Mouse (Mus musculus): ENCODE measurements around the gene Slc31a2. TPM values are rescaled to one million over a fixed set of nuclear protein-coding genes. Genes with fewer than 3 reads are reported as not detected.
A peak's percentile ranks its signal among the peaks of the same experiment; 100 is the strongest.
"Not testable (repeated sequence)": the region's sequence is repeated elsewhere in the genome, so short reads cannot be mapped to it uniquely, and the experiment has no call there.

The Slc31a2 gene
- polyA plus RNA-seq (2012; rRNA removed), result 10.3 and 11.6 TPM in 2 replicates

DNA sequence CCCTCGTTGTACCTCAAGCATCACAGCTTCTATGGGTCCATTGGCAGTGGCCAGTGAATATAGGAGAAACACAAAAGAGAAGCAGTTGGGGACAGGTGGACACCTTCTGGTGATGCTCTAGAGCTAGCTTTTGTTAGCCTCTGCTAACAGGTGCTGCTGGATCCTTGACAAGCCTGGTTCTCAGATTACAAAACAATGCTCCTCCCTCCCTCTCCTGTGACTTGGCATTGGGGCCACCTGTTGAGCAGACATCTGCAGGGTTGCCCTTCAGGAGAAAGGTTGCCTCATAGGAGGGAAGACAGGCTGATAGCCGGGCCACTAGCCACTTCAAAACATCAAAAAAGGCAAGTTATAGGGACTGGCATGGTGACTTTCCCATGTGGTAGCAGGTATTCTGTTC lies at the start of gene Slc31a2:
Slc31a2 (plus strand) TSS at position 287 of the 400 bp plus-strand sequence.
- DNase-seq (ENCODE audit: extremely low spot score in 1 of 2, low spot score in 1 of 2), result no peak

GRCm38 (mm10) chr4:62213490-62213889 lies 48.9 kb upstream of the Slc31a2 start:
- no peak for DNase-seq (ENCODE audit: extremely low spot score in 1 of 2, low spot score in 1 of 2)

GRCm38 (mm10) chr4:62228391-62228790 lies 34.0 kb upstream of the Slc31a2 start:
- DNase-seq (ENCODE audit: extremely low spot score in 1 of 2, low spot score in 1 of 2), result peak in 1 of 2 experiments; percentile 68

DNA sequence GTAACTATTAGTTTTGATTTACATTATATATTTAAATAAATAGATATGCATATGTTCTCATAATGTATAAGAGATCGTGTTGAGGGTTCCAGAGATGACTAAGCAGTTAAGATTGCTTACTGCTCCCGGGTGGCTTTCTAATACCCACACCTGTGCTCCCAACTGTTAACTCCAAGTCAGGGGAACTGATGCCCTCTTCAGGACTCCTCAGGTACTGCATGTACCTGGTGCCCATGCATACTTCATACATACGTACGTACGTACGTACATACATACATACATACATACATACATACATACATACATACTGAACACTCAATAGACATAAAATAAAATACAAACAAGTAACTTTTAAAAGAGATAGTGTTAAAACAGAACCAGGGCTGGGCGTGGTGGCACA lies 32.9 kb upstream of the Slc31a2 start:
- DNase-seq (ENCODE audit: extremely low spot score in 1 of 2, low spot score in 1 of 2), result peak in 1 of 2 experiments; percentile 26

GRCm38 (mm10) chr4:62230153-62230552 lies 32.2 kb upstream of the Slc31a2 start:
- peak in 1 of 2 experiments; percentile 15 for DNase-seq (ENCODE audit: extremely low spot score in 1 of 2, low spot score in 1 of 2)

DNA sequence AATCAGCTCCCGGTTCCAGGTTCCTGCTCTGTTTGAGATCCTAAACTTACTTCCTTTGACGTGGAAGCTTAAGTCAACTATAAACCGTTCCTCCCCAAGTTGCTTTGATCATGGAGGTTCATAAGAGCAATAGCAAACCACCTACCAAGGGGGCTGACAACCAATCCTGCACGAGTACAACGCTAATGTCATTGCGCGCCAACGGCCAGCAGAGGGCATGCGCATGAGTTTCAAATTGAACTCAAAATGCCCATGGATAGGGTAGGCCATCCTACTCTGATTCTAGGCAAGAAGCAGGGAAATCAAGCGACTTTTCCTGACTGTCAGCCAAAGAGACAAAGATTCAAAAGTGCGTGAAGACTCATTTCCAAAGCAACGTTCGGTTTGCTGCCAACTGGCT lies 31.6 kb upstream of the Slc31a2 start, which contains the start of gene Zfp37:
Zfp37 (minus strand) TSS at position 279 of the 400 bp plus-strand sequence.
- DNase-seq (ENCODE audit: extremely low spot score in 1 of 2, low spot score in 1 of 2), result peak in 1 of 2 experiments; percentile 13

GRCm38 (mm10) chr4:62240586-62240985 lies 21.8 kb upstream of the Slc31a2 start:
- no peak for DNase-seq (ENCODE audit: extremely low spot score in 1 of 2, low spot score in 1 of 2)

DNA sequence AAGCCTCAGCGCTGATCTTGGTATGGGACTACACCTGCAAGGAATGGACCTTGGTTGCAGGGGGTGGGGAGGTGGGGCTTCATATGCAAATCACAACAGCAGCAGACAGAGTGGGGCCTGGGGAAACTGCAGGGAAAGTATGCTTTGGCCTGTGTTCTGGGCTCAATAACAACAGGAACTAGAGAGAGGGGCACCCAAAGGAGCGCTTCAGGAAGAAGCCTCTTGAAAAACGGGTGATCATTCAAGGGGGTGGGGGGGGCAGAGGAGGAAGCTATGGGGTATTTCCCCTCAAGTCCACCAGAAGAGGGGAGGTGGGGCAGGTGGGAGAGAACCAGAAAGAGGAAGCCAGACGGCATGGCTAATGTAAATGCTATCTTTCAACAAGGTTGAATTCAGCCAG lies 14.0 kb upstream of the Slc31a2 start:
- DNase-seq (ENCODE audit: extremely low spot score in 1 of 2, low spot score in 1 of 2), result no peak

DNA sequence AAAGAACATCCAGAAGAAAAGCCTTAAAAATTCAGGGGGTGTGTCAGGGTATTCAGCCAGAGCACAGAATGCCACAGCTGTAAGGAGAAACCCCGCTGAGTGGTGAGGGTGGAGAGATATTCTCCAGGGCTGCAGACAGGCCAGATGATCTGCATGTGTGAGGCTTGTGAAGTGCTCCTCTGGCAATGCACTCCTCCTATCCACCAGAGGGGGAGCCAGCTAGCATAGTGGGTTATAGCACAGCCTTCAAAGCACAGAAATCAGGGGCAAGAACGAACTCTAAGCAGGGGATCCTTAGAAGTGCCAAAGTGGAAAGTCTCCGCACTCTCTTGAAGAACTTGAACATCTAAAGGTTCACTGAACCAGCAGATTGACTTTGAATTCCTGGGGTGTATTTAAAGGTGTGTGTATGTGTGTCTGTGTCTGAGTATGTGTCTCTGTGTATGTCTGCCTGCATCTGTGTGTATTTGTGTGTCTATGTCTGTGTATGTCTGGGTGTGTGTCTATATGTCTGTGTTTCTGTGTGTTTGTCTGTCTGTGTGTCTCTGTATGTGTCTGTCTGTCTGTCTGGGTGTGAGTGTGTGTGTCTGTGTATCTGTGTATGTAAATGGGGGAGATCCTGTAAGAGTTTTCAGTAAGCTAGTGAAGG lies 11.3 kb upstream of the Slc31a2 start:
- no peak for DNase-seq (ENCODE audit: extremely low spot score in 1 of 2, low spot score in 1 of 2)

DNA sequence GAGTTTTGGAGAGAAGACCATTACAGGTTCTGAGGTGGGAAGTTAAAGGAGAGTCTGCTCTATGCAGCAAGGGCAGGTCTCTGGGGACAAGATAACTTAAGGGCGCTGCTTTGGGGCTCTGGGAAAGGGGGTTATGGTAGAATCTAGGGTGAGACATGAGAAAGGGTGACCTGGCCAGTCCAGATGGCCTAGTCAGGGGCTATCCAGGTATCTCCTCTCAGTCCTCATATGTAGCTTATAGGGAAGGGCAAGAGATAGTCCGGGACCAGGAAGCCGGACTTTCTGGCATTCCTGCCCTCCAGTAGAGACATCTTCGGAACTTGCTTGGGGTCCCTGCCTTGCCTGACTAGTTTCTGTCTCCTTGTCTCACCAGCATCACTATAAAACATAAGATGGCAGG lies 10.6 kb upstream of the Slc31a2 start:
- DNase-seq (ENCODE audit: extremely low spot score in 1 of 2, low spot score in 1 of 2), result no peak

- DNase-seq (ENCODE audit: extremely low spot score in 1 of 2, low spot score in 1 of 2), result no peak
Measured at GRCm38 (mm10) chr4:62254551-62254950, 7.8 kb upstream of the Slc31a2 start.

DNA sequence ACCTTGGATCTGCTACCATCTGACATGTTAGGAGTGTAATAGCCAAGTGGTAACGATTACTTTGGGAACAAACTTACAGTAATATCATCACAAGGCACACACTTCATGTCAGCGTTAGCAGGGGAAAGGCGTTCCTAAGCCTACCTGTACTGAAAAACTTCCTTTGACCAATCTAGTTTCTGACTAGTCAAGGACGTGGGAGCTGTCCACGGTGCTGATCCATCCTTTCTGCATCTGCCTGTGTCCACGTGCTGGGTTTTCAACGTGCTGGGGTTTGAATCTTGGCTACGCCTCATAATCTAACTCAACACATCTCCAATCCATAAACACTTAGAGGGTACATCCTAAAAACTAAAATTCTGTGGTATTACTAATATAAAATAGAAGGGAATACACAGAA lies 5.4 kb upstream of the Slc31a2 start:
- DNase-seq (ENCODE audit: extremely low spot score in 1 of 2, low spot score in 1 of 2), result no peak

DNA sequence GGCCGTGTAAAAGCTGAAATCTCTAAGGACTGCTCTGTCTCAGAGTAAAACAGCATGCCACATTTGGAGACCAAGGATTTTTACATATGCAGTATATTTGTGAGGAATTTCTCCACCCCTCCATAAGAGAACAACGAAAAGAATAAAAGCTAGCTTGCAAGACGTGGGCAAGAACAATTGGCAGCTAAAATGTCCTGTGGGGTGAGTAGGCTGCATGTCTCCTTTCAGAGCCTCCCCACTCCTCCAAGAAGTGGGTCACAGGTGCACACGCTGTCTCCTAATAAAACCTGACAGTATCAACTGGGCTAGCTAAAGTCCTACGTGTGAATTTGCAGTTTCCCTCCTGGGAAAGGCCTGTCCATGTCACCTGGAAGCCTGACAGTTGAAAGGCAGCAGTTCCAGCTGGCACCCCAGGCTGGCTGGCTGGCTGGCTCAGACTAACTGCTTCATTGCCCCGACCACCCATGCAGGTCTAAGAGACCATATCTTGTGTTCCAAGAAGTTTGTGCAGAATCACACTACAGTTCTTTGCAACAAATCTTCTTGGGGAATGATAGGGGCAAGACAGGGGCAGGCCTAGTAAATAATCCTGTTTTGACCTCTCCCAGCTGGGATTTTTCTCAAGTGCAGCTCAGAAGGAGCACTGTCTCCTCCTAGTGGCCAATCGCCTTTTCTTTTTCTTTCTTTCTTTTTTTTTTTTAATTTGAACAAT lies 927 bp downstream of the Slc31a2 start:
- peak in 1 of 2 experiments; percentile 55 for DNase-seq (ENCODE audit: extremely low spot score in 1 of 2, low spot score in 1 of 2)

DNA sequence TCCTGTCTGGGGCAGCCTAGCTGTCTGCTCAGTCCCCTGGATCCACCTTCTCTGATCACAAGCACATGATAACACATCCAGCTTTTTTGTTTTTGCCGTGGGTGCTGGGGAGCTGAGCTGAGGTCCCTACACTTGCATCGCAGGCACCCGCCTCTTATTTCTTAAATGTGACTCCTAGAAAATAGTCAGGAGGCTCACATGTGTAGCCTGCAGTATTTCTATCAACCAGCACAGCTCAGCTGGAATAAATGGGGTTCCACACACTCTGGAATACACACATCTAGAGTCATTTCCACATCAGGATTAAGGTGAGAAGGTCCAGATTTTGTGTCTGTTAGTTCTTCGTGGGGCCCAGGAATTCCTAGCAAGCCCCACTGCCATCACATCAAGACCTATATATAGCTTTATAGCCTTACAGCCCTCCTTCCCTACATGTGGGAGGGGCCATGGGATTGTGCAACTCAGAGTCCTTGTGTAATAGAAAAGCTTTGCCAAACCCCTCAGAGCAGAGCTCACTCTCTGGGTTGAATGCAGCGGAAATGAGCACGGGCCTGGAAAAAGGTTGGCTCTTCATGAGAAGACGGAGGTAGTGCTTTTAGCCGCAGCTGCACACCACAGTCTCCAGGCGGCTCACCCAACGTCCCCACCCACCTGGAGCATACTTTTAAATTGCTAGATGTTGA lies 2.9 kb downstream of the Slc31a2 start:
- DNase-seq (ENCODE audit: extremely low spot score in 1 of 2, low spot score in 1 of 2), result no peak

GRCm38 (mm10) chr4:62266016-62266415 lies 3.7 kb downstream of the Slc31a2 start:
- DNase-seq (ENCODE audit: extremely low spot score in 1 of 2, low spot score in 1 of 2), result not testable (repeated sequence)

GRCm38 (mm10) chr4:62267101-62267500 lies 4.7 kb downstream of the Slc31a2 start:
- DNase-seq (ENCODE audit: extremely low spot score in 1 of 2, low spot score in 1 of 2), result no peak

GRCm38 (mm10) chr4:62272696-62273095 lies 10.3 kb downstream of the Slc31a2 start:
- no peak for DNase-seq (ENCODE audit: extremely low spot score in 1 of 2, low spot score in 1 of 2)

DNA sequence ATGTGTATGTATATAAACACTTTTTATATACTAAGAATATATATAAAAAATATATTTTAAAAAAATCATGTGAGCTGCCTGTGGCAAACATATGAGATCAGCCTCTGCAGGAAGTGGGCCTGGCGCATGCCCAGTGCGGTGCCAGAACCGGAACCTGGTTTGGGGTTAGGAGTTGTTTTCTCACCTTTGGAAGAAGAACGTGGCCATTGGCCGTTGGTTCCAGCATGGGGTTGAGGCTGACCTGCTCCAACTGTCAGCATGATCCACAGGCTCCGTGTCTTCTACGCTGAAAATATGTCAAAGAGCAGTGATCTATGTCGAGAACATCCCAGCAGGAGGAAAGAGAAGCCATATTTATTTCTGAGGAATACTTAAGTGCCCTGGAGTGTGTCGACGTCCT lies 11.6 kb downstream of the Slc31a2 start:
- no peak for DNase-seq (ENCODE audit: extremely low spot score in 1 of 2, low spot score in 1 of 2)

DNA sequence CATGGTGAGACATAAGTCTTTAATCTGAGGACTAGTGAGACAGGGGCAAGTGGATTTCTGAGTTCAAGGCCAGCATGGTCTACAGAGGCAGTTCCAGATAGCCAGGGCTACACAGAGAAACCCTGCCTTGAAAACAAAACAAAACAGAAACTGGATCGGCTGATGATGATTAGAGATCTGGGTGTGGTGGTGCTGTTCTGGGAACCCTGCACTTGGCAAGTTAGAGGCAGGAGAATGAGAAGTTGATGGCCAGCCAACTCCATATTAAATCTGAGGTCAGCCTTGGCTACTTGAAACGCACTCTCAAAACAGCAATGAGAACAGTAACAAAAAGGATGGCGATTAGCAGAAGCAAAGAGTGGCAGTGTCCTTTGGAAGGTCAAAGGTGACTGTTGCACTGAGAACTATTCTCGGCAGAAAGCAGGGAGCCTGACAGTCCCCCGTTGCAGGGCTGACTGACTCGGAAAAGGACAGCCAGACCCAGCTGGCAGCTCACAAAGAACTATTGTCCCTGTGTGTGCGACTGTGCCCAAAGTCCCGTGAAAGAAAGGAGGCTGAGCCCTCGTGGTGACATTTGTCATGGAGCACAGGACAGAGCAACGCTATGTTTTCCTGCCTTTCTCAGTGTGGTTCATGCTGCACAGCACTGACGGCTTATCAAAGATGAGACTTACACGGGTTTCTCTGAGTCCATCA lies 12.6 kb downstream of the Slc31a2 start:
- no peak for DNase-seq (ENCODE audit: extremely low spot score in 1 of 2, low spot score in 1 of 2)

GRCm38 (mm10) chr4:62276642-62277041 lies 14.3 kb downstream of the Slc31a2 start:
- DNase-seq (ENCODE audit: extremely low spot score in 1 of 2, low spot score in 1 of 2), result no peak

GRCm38 (mm10) chr4:62277222-62277621 lies 14.9 kb downstream of the Slc31a2 start:
- no peak for DNase-seq (ENCODE audit: extremely low spot score in 1 of 2, low spot score in 1 of 2)

Measured in frontal cortex, adult 2 months (tissue).